Mouse (Mus musculus) small intestine, adult 2 months (tissue): ENCODE data around the gene Aox4. TPM values are rescaled to one million over a fixed set of nuclear protein-coding genes. Genes with fewer than 3 reads are reported as not detected.

Experiments
- H3K27ac ChIP-seq: fragments of 200-500 bp; 2 replicates; pipeline ENCODE4 v1.5.1; 2012; ENCODE audit warnings: low read depth, low read length, control low read depth, inconsistent platforms; ENCODE audit not compliant: insufficient read depth
- H3K27me3 ChIP-seq: fragments of 200-500 bp; 2 replicates; pipeline ENCODE4 v1.6.1; 2012; ENCODE audit warnings: mild to moderate bottlenecking, moderate library complexity, low read length, inconsistent platforms; ENCODE audit not compliant: control insufficient read depth, insufficient read depth
- H3K36me3 ChIP-seq: fragments of 200-500 bp; 2 replicates; pipeline ENCODE4 v1.6.1; 2012; ENCODE audit warnings: mild to moderate bottlenecking, low read length, control low read depth, inconsistent platforms; ENCODE audit not compliant: control insufficient read depth, insufficient read depth
- H3K4me1 ChIP-seq: fragments of 200-500 bp; 2 replicates; pipeline ENCODE4 v1.6.1; 2012; ENCODE audit warnings: low read length, inconsistent platforms, mixed read lengths; ENCODE audit not compliant: control insufficient read depth, insufficient read depth, insufficient read length
- H3K4me3 ChIP-seq: fragments of 200-500 bp; 2 replicates; pipeline ENCODE4 v1.5.1; 2012; ENCODE audit warnings: low read depth, mild to moderate bottlenecking, control low read depth, inconsistent platforms, low read length, moderate library complexity
- CTCF ChIP-seq: fragments of 200-500 bp; IDR thresholded peaks from 2 replicates; pipeline ENCODE4 v1.5.1; 2012; ENCODE audit warnings: low read depth, mild to moderate bottlenecking, control low read depth, inconsistent platforms, low read length, moderate library complexity, mixed read lengths; ENCODE audit not compliant: insufficient replicate concordance, insufficient read length; ENCODE audit errors: extremely low read depth
- POLR2A ChIP-seq: fragments of 200-500 bp; IDR thresholded peaks from 2 replicates; pipeline ENCODE4 v1.6.1; 2012; ENCODE audit warnings: low read depth, mild to moderate bottlenecking, control low read depth, inconsistent platforms, low read length, moderate library complexity
- WGBS: fragments of 180-500 bp; shearing (Covaris S2); methylation state at CpG from one replicate; pipeline ENCODE4 v1.1.7; 2018; 5-methylcytosine and 5-hydroxymethylcytosine counted together
- polyA plus RNA-seq: library from polyadenylated mRNA; depleted of rRNA; stranded (reverse); fragments of >200 nt; gene quantifications from 2 replicates; pipeline ENCODE4 v1.2.3, GENCODE M21; 2012

Aox4 gene
- polyA plus RNA-seq, 1 experiment, result 0.03 TPM

- 78% methylated on average over 3 of the region's 3 CpGs for WGBS
- Histone ChIP-seq H3K4me3 (no peak overlapping the region), H3K36me3 (no peaks in the 10 kb centered on the region), H3K27me3 (peaks cover 7% of the 10 kb centered on the region), H3K4me1 (peaks cover 3% of the 10 kb centered on the region; the same call in 1 of the 2 replicates), H3K27ac (no peak overlapping the region)
- TF ChIP-seq CTCF (no peak), POLR2A (no peak)
Measured at GRCm38 (mm10) chr1:58288091-58288490, 77.9 kb downstream of the Aox4 start.

- WGBS, result 34% methylated on average over 16 of the region's 16 CpGs
- Histone ChIP-seq H3K27me3 (peaks cover 7% of the 10 kb centered on the region), H3K4me3 (peak overlapping the region; percentile 18; the same call in 1 of the 2 replicates), H3K27ac (no peak overlapping the region), H3K36me3 (no peaks in the 10 kb centered on the region), H3K4me1 (peaks cover 3% of the 10 kb centered on the region; the same call in 1 of the 2 replicates)
- TF ChIP-seq CTCF (no peak), POLR2A (no peak)
Measured at GRCm38 (mm10) chr1:58289863-58290469, 79.8 kb downstream of the Aox4 start.

- Histone ChIP-seq H3K27me3 (peaks cover 7% of the 10 kb centered on the region), H3K27ac (no peak overlapping the region), H3K4me3 (no peak overlapping the region), H3K4me1 (peaks cover 3% of the 10 kb centered on the region; the same call in 1 of the 2 replicates), H3K36me3 (no peaks in the 10 kb centered on the region)
- 37% methylated on average over 13 of the region's 13 CpGs for WGBS
- TF ChIP-seq CTCF (no peak), POLR2A (no peak)
Measured at GRCm38 (mm10) chr1:58291394-58292300, 81.5 kb downstream of the Aox4 start.

- no peak for TF ChIP-seq POLR2A
- no peak for TF ChIP-seq CTCF
- H3K36me3 ChIP-seq, result no peaks in the 10 kb centered on the region
- peaks cover 7% of the 10 kb centered on the region for H3K27me3 ChIP-seq
- no peak overlapping the region for H3K4me3 ChIP-seq
- H3K27ac ChIP-seq, result no peak overlapping the region
- H3K4me1 ChIP-seq, result peaks cover 3% of the 10 kb centered on the region; the same call in 1 of the 2 replicates
- 73% methylated on average over 5 of the region's 5 CpGs for WGBS
Measured at GRCm38 (mm10) chr1:58294730-58295129, 84.5 kb downstream of the Aox4 start.

GRCm38 (mm10) chr1:58296278-58296677 is 86.1 kb downstream of the Aox4 start:
- Histone ChIP-seq H3K4me3 (no peak overlapping the region), H3K36me3 (no peaks in the 10 kb centered on the region), H3K27me3 (no peaks in the 10 kb centered on the region), H3K27ac (no peak overlapping the region), H3K4me1 (peaks cover 4% of the 10 kb centered on the region; the same call in 1 of the 2 replicates)
- TF ChIP-seq CTCF (peak; percentile 86; the same call in 1 of the 2 replicates), POLR2A (no peak)
- 11% methylated on average over 7 of the region's 7 CpGs for WGBS

- Histone ChIP-seq H3K36me3 (no peaks in the 10 kb centered on the region), H3K27me3 (no peaks in the 10 kb centered on the region), H3K4me1 (peaks cover 2% of the 10 kb centered on the region; the same call in 1 of the 2 replicates), H3K4me3 (no peak overlapping the region), H3K27ac (no peak overlapping the region)
- TF ChIP-seq CTCF (no peak), POLR2A (no peak)
- WGBS, result 67% methylated on average over 4 of the region's 4 CpGs
Measured at GRCm38 (mm10) chr1:58296821-58297220, 86.6 kb downstream of the Aox4 start.

- no peaks in the 10 kb centered on the region for H3K36me3 ChIP-seq
- H3K27ac ChIP-seq, result no peak overlapping the region
- WGBS, result 71% methylated on average over 6 of the region's 6 CpGs
- TF ChIP-seq CTCF (no peak), POLR2A (no peak)
- H3K27me3 ChIP-seq, result no peaks in the 10 kb centered on the region
- peaks cover 2% of the 10 kb centered on the region; the same call in 1 of the 2 replicates for H3K4me1 ChIP-seq
- H3K4me3 ChIP-seq, result no peak overlapping the region
Measured at GRCm38 (mm10) chr1:58298347-58298746, 88.2 kb downstream of the Aox4 start.

GRCm38 (mm10) chr1:58301073-58301472 is 90.9 kb downstream of the Aox4 start:
- Histone ChIP-seq H3K4me3 (no peak overlapping the region), H3K27me3 (no peaks in the 10 kb centered on the region), H3K4me1 (peaks cover 7% of the 10 kb centered on the region; the same call in 1 of the 2 replicates), H3K27ac (no peak overlapping the region), H3K36me3 (no peaks in the 10 kb centered on the region)
- WGBS, result 86% methylated on average over 7 of the region's 7 CpGs
- TF ChIP-seq CTCF (no peak), POLR2A (no peak)
